Mouse (Mus musculus) liver, postnatal 0 days (tissue): Measurements from ENCODE around the gene Tmem158.

Experiments used
- CTCF ChIP-seq: sonication (generic); IDR thresholded peaks from 2 replicates; pipeline ENCODE4 v1.5.1; 2016; ENCODE audit warnings: antibody characterized with exemption, low read depth
- EP300 ChIP-seq: IDR thresholded peaks from 2 replicates; pipeline ENCODE4 v1.6.1; 2016; ENCODE audit warnings: antibody characterized with exemption, low read depth, mild to moderate bottlenecking

DNA sequence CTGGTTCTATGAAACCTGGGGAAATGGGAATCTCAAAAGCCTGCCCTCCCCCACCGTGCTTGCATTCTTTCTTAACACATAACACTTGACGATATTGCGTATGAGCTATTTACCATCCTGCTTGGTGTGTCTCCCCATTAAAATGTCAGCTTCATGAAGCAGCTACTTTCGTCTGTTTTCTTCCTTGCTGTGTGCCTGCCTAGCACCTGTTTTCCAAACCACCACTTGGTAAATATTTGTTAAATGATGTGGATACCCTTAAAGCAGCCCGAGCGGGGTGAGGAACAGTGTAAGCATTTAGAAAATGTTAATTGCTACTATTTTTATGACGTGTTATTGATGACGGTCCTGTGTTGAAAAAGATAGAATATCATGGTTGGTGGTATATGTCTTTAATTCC is 44.4 kb upstream of the Tmem158 start:
- TF ChIP-seq CTCF (no peak), EP300 (no peak)
